Mouse (Mus musculus) right cerebral cortex, adult 18-20 months (tissue): ENCODE measurements at regions not wholly inside any gene's neighbourhood (a gene's known extent, or its start where the extent isn't known, plus 50 kb on each side); places are given as distances from the start of the nearest gene placed in this dataset.
A peak's percentile ranks its signal among the peaks of the same experiment; 100 is the strongest.
"Not testable (repeated sequence)": the region's sequence is repeated elsewhere in the genome, so short reads cannot be mapped to it uniquely, and the experiment has no call there.

Experiments used
- DNase-seq: peaks from one replicate; pipeline ENCODE4 v3.0.0; 2022; ENCODE audit warnings: mixed read lengths

- not testable (repeated sequence) for DNase-seq
Measured at GRCm38 (mm10) chr17:13432256-13432655, 77.9 kb downstream of the Tcp10c start.

- DNase-seq: not testable (repeated sequence)
Measured at GRCm38 (mm10) chr17:13434146-13434545, 79.8 kb downstream of the Tcp10c start.

- not testable (repeated sequence) for DNase-seq
Measured at GRCm38 (mm10) chr17:13438790-13439189, 84.4 kb downstream of the Tcp10c start.

DNA sequence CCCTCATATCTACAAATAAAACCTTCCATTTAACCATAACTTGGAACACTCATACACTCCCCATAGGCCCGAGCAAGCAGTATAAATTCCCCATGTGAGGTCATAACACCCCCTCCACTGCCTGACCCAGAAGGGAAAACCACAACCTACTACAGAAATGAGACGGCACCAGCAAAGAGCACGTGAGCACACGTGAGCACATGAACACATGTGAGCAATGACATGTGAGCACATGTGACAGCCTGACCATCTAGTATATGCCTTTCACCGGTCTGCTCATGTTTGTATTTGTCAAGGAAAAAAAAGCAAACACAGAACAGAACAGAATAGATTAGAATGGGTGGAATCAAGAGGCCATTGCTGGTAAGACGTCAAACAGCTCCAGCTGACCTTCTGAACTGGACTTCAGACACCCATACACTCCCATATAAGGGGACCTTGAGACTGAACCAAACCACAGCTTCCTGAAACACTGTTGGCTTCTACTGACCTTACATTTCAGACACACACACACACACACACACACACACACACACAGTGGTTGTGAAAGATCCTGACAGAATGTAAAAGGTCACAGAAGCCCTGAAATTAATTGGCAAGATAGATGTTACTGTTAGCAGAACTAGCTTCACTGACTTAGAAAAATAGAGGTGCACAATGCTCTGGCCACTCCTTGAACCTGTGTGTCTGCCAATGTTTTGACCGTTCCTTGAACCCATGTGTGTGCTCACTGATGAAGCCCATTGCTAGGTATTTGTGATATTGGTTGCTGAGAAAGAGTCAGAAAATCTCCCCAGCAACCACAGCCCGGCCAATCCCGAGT is 86.5 kb downstream of the Tcp10c start:
- not testable (repeated sequence) for DNase-seq

DNA sequence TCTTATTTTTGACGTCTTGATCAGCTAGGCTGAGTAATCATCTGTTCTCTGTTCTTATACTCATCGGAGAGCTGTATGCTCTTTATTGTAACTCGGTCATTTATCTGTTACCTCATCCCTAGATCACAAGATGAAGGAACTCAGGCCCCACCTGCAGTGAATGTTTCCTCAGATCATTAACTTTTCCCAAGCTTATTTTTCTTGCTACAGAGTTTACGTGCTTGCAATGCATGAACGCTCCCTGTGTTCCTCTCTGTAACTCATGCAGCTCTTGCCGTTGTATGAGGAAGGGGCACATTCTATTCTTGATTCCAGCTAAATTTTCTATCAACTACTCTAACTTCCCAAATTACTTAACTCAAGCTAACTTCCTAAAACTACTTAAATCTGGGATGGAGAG is 87.9 kb downstream of the Tcp10c start:
- not testable (repeated sequence) for DNase-seq

GRCm38 (mm10) chr17:13456869-13457600 is 102.7 kb downstream of the Tcp10c start:
- DNase-seq: not testable (repeated sequence)

- DNase-seq: not testable (repeated sequence)
Measured at GRCm38 (mm10) chr17:13457942-13458341, 103.6 kb downstream of the Tcp10c start.

GRCm38 (mm10) chr17:13458814-13459213 is 104.4 kb downstream of the Tcp10c start:
- not testable (repeated sequence) for DNase-seq

DNA sequence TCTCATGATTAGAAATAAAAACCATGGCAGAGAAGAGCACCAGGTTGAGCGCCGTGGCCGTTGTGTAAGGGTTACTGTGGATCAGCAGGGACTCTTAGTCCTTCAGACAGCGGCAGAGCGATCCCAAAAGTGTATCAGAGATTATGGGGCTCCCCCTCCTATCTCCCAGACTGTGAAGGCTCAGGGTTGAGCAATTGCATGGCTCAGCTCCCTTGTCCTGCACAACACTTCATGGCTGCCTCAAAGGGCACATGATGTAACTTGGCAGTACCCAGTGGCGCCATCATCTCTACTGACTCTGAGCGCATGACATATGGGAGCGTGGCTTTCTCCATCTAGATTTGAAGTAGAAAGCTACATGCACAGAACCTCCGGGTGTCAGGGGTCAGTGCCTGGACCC is 108.3 kb downstream of the Tcp10c start:
- DNase-seq: not testable (repeated sequence)

DNA sequence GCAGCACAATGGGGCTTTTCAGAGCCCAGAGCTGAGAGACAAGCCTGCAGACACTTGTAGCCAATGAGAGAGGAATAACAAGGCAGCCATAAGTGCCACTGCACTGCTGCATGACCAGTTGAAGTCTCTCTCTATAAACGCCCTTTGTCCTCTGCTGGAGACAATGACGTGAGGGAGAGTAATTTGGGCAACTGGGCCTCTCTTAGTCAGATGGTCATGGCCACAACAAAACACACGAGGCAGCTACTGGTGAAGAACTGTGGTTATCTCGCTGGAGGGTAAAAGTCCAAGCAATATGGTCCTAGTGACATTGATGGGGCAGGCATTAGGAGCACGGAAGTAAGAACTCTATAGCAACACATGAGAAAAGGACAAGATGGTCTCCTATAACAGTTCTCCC is 111.5 kb downstream of the Tcp10c start:
- DNase-seq: not testable (repeated sequence)

DNA sequence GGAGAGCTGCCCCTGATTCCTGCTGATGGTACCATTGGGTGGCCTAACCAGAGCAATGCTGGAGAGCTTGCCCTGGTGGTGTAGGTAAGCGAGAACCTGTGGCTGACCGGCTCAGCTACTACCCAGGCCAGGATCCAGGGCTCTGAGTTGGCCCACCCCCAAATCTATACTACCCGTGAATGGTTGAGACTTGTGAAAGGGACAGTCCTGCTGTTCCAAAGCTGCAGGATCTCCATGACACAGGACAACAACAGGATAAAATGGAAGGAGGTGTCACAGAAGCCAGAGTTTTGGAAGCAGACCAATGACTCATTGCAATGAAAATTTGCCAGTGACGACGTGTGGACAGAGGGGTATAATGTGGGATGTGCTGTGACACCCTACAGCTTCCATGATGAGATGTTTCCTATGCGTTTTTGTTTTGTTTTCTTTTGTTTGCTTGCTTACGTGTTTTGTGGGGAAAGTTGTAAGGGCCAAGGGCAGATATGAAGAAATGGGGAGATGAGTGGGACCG is 115.6 kb downstream of the Tcp10c start:
- not testable (repeated sequence) for DNase-seq

- DNase-seq: peak; percentile 67
Measured at GRCm38 (mm10) chr17:13472460-13473062, 118.2 kb downstream of the Tcp10c start.

GRCm38 (mm10) chr17:13474310-13475094 is 120.1 kb downstream of the Tcp10c start:
- peak; percentile 33 for DNase-seq

DNA sequence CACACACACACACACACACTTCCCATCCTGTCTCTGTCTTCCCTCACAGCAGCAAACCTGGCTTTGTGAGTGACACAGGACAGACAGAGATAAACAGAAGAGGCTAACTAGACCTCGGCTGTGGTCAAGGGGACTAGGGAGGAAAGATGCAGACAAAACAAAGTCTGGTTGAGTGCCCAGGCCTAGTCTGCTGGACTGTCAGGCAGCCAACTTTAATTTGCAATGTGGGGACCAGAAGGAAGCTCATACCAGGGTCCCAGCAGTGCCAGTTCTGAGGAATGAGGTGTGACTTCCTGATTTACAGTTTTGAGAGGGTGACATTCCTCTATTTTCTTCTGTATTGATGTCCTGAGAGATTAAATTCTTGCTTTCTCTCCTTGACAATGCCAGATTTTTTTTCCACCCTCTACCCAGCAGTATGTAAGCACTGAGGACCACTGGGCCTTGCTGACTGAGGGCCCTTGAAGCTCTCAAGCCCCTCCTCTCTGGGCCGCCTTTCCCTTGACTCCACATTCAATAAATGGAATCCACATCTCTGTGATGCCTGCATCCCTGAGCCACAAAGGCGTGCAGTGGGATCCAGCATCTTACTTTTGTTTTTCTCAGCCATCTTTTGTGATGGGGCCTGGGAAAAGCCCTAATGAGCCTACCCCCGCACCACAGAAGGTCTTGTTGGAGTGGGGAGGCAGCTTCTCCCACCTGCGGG is 124.6 kb downstream of the Tcp10c start:
- DNase-seq: no peak

DNA sequence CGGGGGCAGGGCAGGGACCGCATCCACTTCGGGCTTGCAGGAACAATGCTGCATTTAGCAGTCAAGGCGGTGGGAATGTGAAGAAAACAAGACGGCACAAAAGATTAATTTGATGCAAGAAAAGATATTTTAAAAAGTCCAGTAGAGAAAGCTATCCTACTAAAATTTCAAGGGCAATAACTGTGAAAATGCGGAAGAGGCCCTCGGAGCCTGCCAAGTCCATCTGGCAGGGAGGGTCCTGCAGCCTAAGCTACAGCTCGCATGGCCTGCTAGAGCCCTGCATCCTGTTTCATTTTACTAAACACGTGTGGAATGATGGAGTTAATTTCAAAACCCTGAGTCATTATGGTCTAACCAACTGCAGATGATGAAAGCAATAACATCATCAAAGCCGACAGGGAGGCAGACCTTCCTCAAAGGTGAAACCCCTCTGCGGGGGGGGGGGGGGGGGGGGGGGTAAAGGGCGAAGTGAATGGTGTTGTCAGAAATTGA is 125.2 kb downstream of the Tcp10c start:
- DNase-seq: no peak

DNA sequence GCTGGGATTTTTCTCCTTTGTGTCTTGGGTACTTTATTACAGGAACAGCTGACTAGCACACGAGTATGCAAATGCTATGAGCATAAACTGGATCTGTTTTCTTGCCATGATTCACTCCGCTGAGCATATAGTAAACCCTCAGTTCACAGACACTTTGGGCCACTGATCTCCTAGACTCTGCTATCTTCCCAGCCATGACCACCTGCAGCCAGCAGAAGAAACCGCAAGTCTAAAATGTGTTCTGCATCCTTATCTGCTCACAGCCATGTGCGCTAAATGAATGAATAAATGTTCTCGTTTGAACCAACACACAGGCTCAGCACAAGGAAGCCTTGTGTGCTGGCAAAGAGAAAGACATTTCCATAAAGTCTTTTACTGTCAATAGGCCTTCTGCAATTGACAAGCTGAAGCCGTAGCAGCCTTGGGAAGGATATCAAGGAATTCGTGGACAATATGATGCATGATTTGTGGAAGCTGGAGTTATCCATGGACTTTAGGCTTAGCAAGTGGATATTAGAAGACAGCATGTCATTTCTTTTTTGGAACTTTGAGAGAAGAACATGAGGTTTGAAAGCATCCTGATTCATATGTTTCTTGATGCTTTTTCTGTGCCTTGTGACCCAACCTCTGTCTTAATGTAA is 127.2 kb downstream of the Tcp10c start:
- DNase-seq: no peak

DNA sequence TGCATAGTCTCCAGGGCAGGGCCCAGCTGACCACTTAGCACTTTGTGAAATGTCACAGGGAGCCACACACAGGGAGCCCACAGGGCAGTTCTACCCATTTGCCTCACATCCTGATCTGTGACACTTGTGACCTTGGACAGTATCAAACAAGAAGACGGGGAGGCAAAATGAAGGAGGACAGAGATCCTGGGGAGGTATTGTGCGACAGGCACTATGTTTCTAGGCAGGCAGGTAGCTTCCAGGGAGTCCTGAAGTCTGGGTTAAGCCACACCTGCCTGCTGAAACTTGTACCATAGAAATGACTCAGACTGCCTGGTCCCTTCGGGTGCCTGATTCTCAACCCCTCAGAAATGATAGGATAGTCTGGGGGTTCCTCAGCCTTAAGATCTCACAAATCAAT is 127.8 kb downstream of the Tcp10c start:
- DNase-seq: no peak

DNA sequence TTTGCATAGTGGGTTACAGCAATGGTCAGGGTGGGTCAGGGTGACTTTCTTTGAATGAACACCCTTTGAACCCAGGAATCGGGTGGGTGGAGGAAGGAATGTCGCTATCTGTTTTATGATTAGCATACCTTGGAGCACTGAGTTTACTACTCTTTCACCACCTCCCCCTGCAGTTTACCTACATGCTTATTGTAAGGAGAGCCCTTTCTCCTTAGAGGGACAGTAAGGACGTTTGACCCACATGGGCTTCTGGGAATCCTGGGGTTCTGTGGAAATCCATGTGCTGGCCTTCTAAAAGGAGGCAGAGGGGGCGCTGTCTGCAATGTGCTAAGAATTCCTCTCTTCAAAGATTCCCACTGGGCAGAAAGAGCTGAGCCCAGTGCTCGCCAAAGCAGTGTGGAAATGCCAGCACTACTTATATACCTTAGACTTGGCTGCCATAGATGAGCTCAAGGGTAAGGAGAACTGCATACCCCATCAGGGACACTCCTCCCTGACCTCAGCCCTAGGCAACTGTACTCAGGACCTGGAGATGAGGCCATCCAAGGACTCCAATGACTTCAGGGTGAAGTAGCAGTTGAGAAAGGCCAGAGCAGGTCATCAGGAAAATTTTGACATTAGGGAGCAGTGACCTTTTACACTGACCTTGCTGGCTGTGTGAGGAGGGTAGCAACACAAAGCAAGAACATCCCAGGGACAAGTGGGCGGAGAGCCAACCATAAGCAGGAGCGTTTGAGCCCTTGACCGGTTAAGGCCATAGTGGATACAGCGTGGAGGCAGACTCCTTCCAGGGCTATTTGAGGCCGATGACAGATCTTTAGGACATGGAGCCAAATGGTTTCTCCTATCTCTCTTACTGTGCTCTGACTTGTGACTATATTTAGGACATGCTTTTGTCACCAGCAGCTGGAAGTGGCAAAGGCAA is 133.2 kb downstream of the Tcp10c start:
- DNase-seq: no peak

DNA sequence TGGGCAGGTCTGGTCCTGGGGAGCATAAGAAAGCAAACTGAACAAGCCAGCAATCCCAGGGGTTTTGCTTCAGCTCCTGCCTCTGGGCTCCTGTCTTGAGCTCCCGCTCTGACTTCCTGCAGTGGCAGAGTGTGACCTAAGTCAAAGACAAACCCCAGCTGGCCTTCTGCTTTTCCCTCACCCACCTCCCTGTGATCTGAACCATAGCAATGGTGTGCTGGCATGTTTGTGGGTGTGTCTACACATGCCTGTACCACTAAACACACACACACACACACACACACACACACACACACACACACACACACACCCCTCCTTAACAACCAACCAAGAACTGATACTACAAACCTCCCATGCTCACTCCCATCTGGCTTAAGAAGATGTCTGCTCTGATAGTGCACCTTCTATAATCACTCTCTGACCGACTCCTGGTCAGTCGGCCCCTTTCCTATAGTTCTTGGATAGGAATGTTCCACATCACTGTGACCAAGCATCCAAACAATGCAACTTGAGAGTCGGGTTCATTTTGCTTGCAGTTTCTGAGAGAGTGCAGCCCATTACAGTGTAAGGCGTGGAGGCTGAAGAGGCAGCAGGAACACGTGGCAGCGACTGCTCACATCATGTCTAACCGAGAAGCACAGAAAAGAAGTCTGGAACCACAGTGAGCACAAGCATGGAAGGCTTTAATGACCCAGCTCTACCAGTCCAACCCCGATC is 134.4 kb downstream of the Tcp10c start:
- no peak for DNase-seq
